Mouse (Mus musculus): Measurements from ENCODE around the gene Ncf1.

DNA sequence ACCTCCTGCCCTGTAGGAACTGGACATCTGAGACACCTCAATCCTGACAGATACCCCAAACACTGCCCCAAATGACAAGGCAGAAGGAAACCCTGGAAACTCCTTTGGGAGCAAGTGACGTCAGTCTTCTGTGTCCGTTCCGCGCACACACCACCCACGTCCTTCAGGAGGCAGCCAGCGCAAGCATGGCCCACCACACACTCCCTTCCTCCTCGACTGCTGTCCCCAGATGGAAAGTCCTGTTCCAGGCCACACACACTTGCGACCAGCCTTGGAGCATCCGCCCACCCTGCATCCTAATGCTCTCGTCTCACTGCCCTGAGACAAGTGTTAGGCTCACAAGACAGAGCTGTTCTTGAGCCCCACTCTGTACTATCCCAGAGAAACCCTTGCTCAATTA, 25.9 kb upstream of the Ncf1 start:
- TF ChIP-seq GATA1 (IDR thresholded peaks at IDR 0.05; ENCODE audit: low read length): no peak
- no peak for TF ChIP-seq TAL1 (IDR thresholded peaks at IDR 0.05; ENCODE audit: low read length)

All from erythroblast, embryonic 14.5 days (primary cell).